ENCODE assay signal across 29 mouse cellular contexts in genomic region chr12:82218201-82218600, GRCm38 (mm10). TPM values are rescaled to one million over a fixed set of nuclear protein-coding genes. Genes with fewer than 3 reads are reported as not detected.
A peak's percentile ranks its signal among the peaks of the same experiment; 100 is the strongest.
DNase-seq lines count a peak whose midpoint lies in the region; ATAC-seq and TF ChIP-seq lines count a peak whose summit lies in the region.
"Had no signal": no experiment of that assay in that cellular context is flagged by ENCODE, and none has a peak within 500 bp of the region (broad histone marks: within the 10 kb centered on the region; RNA-seq: fewer than 3 reads in every experiment).

No protein-coding gene starts in this region.

- peak; percentile 70 for DNase-seq in kidney, adult 2 months
- DNase-seq in kidney, adult 18-20 months = no peak
- peak; percentile 62 for DNase-seq in kidney, adult 9 months
- peak; percentile 34 to 59 for DNase-seq in kidney, postnatal 25 days
- no peak for DNase-seq in cerebellum, postnatal 36 days
- DNase-seq in ovary, postnatal 14 days (ENCODE audit: low spot score) = no peak
- DNase-seq: adrenal gland, adult 8-10 months; adrenal gland, postnatal 36 days; cerebellum, adult 11 months; cerebellum, adult 2 months; cerebellum, adult 9-11 months; cerebellum, postnatal 25 days; embryo, embryonic 11 days; gastrocnemius, adult 2 months; gastrocnemius, postnatal 14 days; heart, adult 11 months; heart, postnatal 14 days; heart, postnatal 4 days had no signal

- H3K4me2 ChIP-seq in kidney, embryonic 16.5 days (replicated peaks; ENCODE audit: low read depth, low read length) = no peak overlapping the region
- H3K4me2 ChIP-seq: embryonic facial prominence, embryonic 13.5 days; forebrain, embryonic 13.5 days; heart, embryonic 13.5 days; hindbrain, embryonic 15.5 days had no signal

- no peaks in the 10 kb centered on the region for H3K36me3 ChIP-seq in kidney, adult 2 months (ENCODE audit: control insufficient read depth, insufficient read depth, low read length)
- H3K36me3 ChIP-seq in kidney, embryonic 16.5 days (ENCODE audit: insufficient read depth, low read length) = peaks cover 6% of the 10 kb centered on the region
- H3K36me3 ChIP-seq: hindbrain, embryonic 15.5 days had no signal

- H3K4me3 ChIP-seq in kidney, adult 2 months (ENCODE audit: insufficient read depth, low read depth, low read length) = no peak overlapping the region
- H3K4me3 ChIP-seq in kidney, embryonic 16.5 days (ENCODE audit: low read length) = no peak overlapping the region
- H3K4me3 ChIP-seq: embryonic facial prominence, embryonic 10.5 days; embryonic facial prominence, embryonic 13.5 days; erythroblast, embryonic 14.5 days; forebrain, embryonic 10.5 days; forebrain, embryonic 13.5 days; gastrocnemius, adult 2 months; heart, embryonic 13.5 days; hindbrain, embryonic 15.5 days had no signal

- no peaks in the 10 kb centered on the region for H3K27me3 ChIP-seq in kidney, adult 2 months (replicated peaks; ENCODE audit: control insufficient read depth, insufficient read depth, low read length)
- no peaks in the 10 kb centered on the region for H3K27me3 ChIP-seq in kidney, embryonic 16.5 days (ENCODE audit: insufficient read depth, low read length)
- H3K27me3 ChIP-seq: embryonic facial prominence, embryonic 13.5 days; forebrain, embryonic 13.5 days; heart, embryonic 13.5 days; hindbrain, embryonic 15.5 days had no signal

- ATAC-seq in kidney, embryonic 16.5 days (ENCODE audit: low FRiP score, low TSS enrichment) = no peak
- ATAC-seq in CD4-positive, CD25-positive, alpha-beta regulatory T cell, adult 4 months = no peak
- ATAC-seq: activated CD4-positive, CD25-positive, alpha-beta regulatory T cell, adult 4 months; forebrain, embryonic 13.5 days; forebrain, embryonic 16.5 days had no signal

- no peak for TF ChIP-seq POLR2A in kidney, adult 2 months (IDR thresholded peaks at IDR 0.05; ENCODE audit: low read depth, low read length)

- H3K27ac ChIP-seq in kidney, adult 2 months (ENCODE audit: insufficient read depth, low read depth, low read length) = peak overlapping the region; percentile 62
- H3K27ac ChIP-seq in kidney, embryonic 16.5 days (ENCODE audit: low read length) = peak overlapping the region; percentile 61
- H3K27ac ChIP-seq: embryonic facial prominence, embryonic 10.5 days; embryonic facial prominence, embryonic 13.5 days; forebrain, embryonic 10.5 days; forebrain, embryonic 13.5 days; gastrocnemius, adult 2 months; heart, embryonic 13.5 days; hindbrain, embryonic 15.5 days had no signal

- no peak for TF ChIP-seq CTCF in kidney, adult 2 months (conservative IDR thresholded peaks at IDR 0.05; ENCODE audit: insufficient read depth, insufficient read length, low read depth, low read length)

- 50% methylated on average over 7 of the region's 7 CpGs for WGBS in kidney, adult 2 months
- 53% methylated on average over 7 of the region's 7 CpGs for WGBS in kidney, embryonic 16.5 days

- H3K9me3 ChIP-seq in kidney, embryonic 16.5 days (ENCODE audit: low read length) = peaks cover 7% of the 10 kb centered on the region; the same call in 1 of the 2 replicates
- H3K9me3 ChIP-seq: embryonic facial prominence, embryonic 13.5 days; forebrain, embryonic 13.5 days; hindbrain, embryonic 15.5 days had no signal

- H3K4me1 ChIP-seq in kidney, adult 2 months (ENCODE audit: control insufficient read depth, insufficient read depth, low read length) = peaks cover 24% of the 10 kb centered on the region
- H3K4me1 ChIP-seq in kidney, embryonic 16.5 days (ENCODE audit: insufficient read depth, low read length) = peaks cover 46% of the 10 kb centered on the region
- H3K4me1 ChIP-seq: forebrain, embryonic 13.5 days; hindbrain, embryonic 15.5 days had no signal

- H3K9ac ChIP-seq in kidney, embryonic 16.5 days (replicated peaks; ENCODE audit: low read length) = no peak overlapping the region
- H3K9ac ChIP-seq: embryonic facial prominence, embryonic 13.5 days; forebrain, embryonic 13.5 days; hindbrain, embryonic 15.5 days had no signal

RNA-seq across cellular contexts. Expression of gene Sipa1l1, which starts 49.1 kb away (rescaled TPM):
- polyA plus RNA-seq in kidney, adult 2 months (2012; rRNA removed) = 34.0 and 34.1 TPM in 2 replicates
- polyA plus RNA-seq in kidney, embryonic 16.5 days (2015; fragmentation: Nextera tagmentation; extraction: Ambion mirVana) = 37.3 and 42.3 TPM in 2 replicates
- polyA plus RNA-seq in CD4-positive, CD25-positive, alpha-beta regulatory T cell, adult 4 months (2017; shearing (Covaris generic)) = 10 to 100 TPM; 28.7 to 36.1 TPM

Comparison
In these comparisons a context has a peak if more than half of its experiments do, and no peak if none do; other contexts are left out.
1. DNase-seq: peak in kidney, adult 2 months (single experiment), kidney, adult 9 months (single experiment) and kidney, postnatal 25 days (2 of 2); none in kidney, adult 18-20 months (single experiment), cerebellum, postnatal 36 days (0 of 2) and ovary, postnatal 14 days (single experiment).